Mouse (Mus musculus) heart, embryonic 15.5 days (tissue): ENCODE results near the gene Fbxw9. TPM values are rescaled to one million over a fixed set of nuclear protein-coding genes. Genes with fewer than 3 reads are reported as not detected.
A peak's percentile ranks its signal among the peaks of the same experiment; 100 is the strongest.
"Not testable (repeated sequence)": the region's sequence is repeated elsewhere in the genome, so short reads cannot be mapped to it uniquely, and the experiment has no call there.

ENCODE experiments used
- ATAC-seq: fragments of 200-750 bp; cut with Nextera tagmentation; replicated peaks from 2 replicates; pipeline ENCODE4 v1.8.0; 2017; ENCODE audit warnings: low read depth, moderate TSS enrichment; ENCODE audit not compliant: insufficient number of reproducible peaks, insufficient read depth, low FRiP score
- H3K27ac ChIP-seq: fragments of 300-500 bp; sonication (generic); 2 replicates; pipeline ENCODE4 v1.5.1; 2015; ENCODE audit warnings: mild to moderate bottlenecking, inconsistent platforms
- H3K27me3 ChIP-seq: fragments of 300-500 bp; sonication (generic); 2 replicates; pipeline ENCODE4 v1.6.1; 2015; ENCODE audit warnings: inconsistent platforms
- H3K36me3 ChIP-seq: fragments of 300-500 bp; sonication (generic); 2 replicates; pipeline ENCODE4 v1.6.1; 2015; ENCODE audit warnings: mild to moderate bottlenecking, inconsistent platforms
- H3K4me1 ChIP-seq: fragments of 300-500 bp; sonication (generic); replicated peaks from 2 replicates; pipeline ENCODE4 v1.6.1; 2015; ENCODE audit warnings: inconsistent platforms
- H3K4me2 ChIP-seq: fragments of 300-500 bp; sonication (generic); 2 replicates; pipeline ENCODE4 v1.6.1; 2015; ENCODE audit warnings: inconsistent platforms, mild to moderate bottlenecking, moderate library complexity
- H3K4me3 ChIP-seq: fragments of 300-500 bp; sonication (generic); 2 replicates; pipeline ENCODE4 v1.5.1; 2015; ENCODE audit warnings: mild to moderate bottlenecking, inconsistent platforms
- H3K9ac ChIP-seq: fragments of 300-500 bp; sonication (generic); 2 replicates; pipeline ENCODE4 v1.6.1; 2015; ENCODE audit warnings: mild to moderate bottlenecking, inconsistent platforms
- H3K9me3 ChIP-seq: fragments of 300-500 bp; sonication (generic); replicated peaks from 2 replicates; pipeline ENCODE4 v1.6.1; 2016; ENCODE audit warnings: inconsistent platforms
- WGBS: fragments of 180-500 bp; shearing (Covaris S2); methylation state at CpG from one replicate; pipeline ENCODE4 v1.1.7; 2015; ENCODE audit warnings: mixed read lengths; 5-methylcytosine and 5-hydroxymethylcytosine counted together
- polyA plus RNA-seq: library from polyadenylated mRNA; unstranded; fragments of >200 nt; fragmentation: Nextera tagmentation; extraction: Ambion mirVana; gene quantifications from 2 replicates; pipeline ENCODE4 v1.2.1, GENCODE M21; 2015

Gene Fbxw9
- polyA plus RNA-seq, 1 experiment from 2014 or later, result 15.4 TPM

GRCm38 (mm10) chr8:85074167-85074566 is 14.3 kb downstream of the Fbxw9 start:
- Histone ChIP-seq H3K4me1 (peaks cover 16% of the 10 kb centered on the region), H3K4me2 (no peak overlapping the region), H3K4me3 (no peak overlapping the region), H3K9me3 (no peaks in the 10 kb centered on the region), H3K27ac (no peak overlapping the region), H3K9ac (no peak overlapping the region), H3K27me3 (no peaks in the 10 kb centered on the region), H3K36me3 (peaks cover 36% of the 10 kb centered on the region)
- ATAC-seq, result no peak
- 83% methylated on average over 10 of the region's 10 CpGs for WGBS

- Histone ChIP-seq H3K4me1 (peaks cover 20% of the 10 kb centered on the region), H3K4me3 (no peak overlapping the region), H3K36me3 (peaks cover 36% of the 10 kb centered on the region), H3K27ac (no peak overlapping the region), H3K27me3 (no peaks in the 10 kb centered on the region), H3K4me2 (no peak overlapping the region), H3K9me3 (no peaks in the 10 kb centered on the region), H3K9ac (no peak overlapping the region)
- 89% methylated on average over 10 of the region's 10 CpGs for WGBS
- no peak for ATAC-seq
Observed at GRCm38 (mm10) chr8:85074617-85075016, 14.8 kb downstream of the Fbxw9 start.

GRCm38 (mm10) chr8:85076001-85076400 is 16.1 kb downstream of the Fbxw9 start:
- Histone ChIP-seq H3K9ac (no peak overlapping the region), H3K4me1 (peaks cover 25% of the 10 kb centered on the region), H3K4me3 (no peak overlapping the region), H3K36me3 (peaks cover 36% of the 10 kb centered on the region), H3K27me3 (no peaks in the 10 kb centered on the region), H3K4me2 (no peak overlapping the region), H3K27ac (no peak overlapping the region), H3K9me3 (no peaks in the 10 kb centered on the region)
- no peak for ATAC-seq
- 66% methylated on average over 9 of the region's 9 CpGs for WGBS

GRCm38 (mm10) chr8:85076993-85077392 is 17.1 kb downstream of the Fbxw9 start:
- Histone ChIP-seq H3K4me1 (peaks cover 32% of the 10 kb centered on the region), H3K4me2 (no peak overlapping the region), H3K36me3 (peaks cover 36% of the 10 kb centered on the region), H3K27me3 (no peaks in the 10 kb centered on the region), H3K27ac (no peak overlapping the region), H3K4me3 (no peak overlapping the region), H3K9me3 (no peaks in the 10 kb centered on the region), H3K9ac (no peak overlapping the region)
- no peak for ATAC-seq
- 0% methylated on average over 2 of the region's 2 CpGs for WGBS

- Histone ChIP-seq H3K4me2 (peak overlapping the region; percentile 96), H3K36me3 (peaks cover 24% of the 10 kb centered on the region), H3K4me1 (peaks cover 39% of the 10 kb centered on the region), H3K27ac (peak overlapping the region; percentile 85), H3K9ac (peak overlapping the region; percentile 90), H3K4me3 (peak overlapping the region; percentile 88), H3K9me3 (no peaks in the 10 kb centered on the region), H3K27me3 (no peaks in the 10 kb centered on the region)
- no peak for ATAC-seq
- whole genome bisulfite sequencing, result under 1% methylated on average over 25 of the region's 25 CpGs
Observed at GRCm38 (mm10) chr8:85080214-85080531, 20.3 kb downstream of the Fbxw9 start.

GRCm38 (mm10) chr8:85080532-85081215 is 20.8 kb downstream of the Fbxw9 start, which contains the start of gene Wdr83os:
Gene Wdr83os, plus strand, starts transcription at chr8:85080740.
- peak within 1 kb of the TSS; percentile 85 for H3K27ac ChIP-seq
- ATAC-seq, result peak; percentile 14; the same call in 1 of the 2 replicates
- WGBS, result under 1% methylated on average over 30 of the region's 30 CpGs
- peak within 1 kb of the TSS; percentile 96 for H3K4me2 ChIP-seq
- peak within 1 kb of the TSS; percentile 88 for H3K4me3 ChIP-seq
- peaks cover 24% of the 10 kb centered on the region for H3K36me3 ChIP-seq
- H3K9ac ChIP-seq, result peak within 1 kb of the TSS; percentile 90
- H3K27me3 ChIP-seq, result no peaks in the 10 kb centered on the region
- no peaks in the 10 kb centered on the region for H3K9me3 ChIP-seq
- H3K4me1 ChIP-seq, result peaks cover 39% of the 10 kb centered on the region

- peak within 1 kb of the TSS; percentile 88 for H3K4me3 ChIP-seq
- peaks cover 39% of the 10 kb centered on the region for H3K4me1 ChIP-seq
- WGBS, result under 1% methylated on average over 9 of the region's 9 CpGs
- H3K27me3 ChIP-seq, result no peaks in the 10 kb centered on the region
- peak within 1 kb of the TSS; percentile 96 for H3K4me2 ChIP-seq
- peak within 1 kb of the TSS; percentile 85 for H3K27ac ChIP-seq
- no peaks in the 10 kb centered on the region for H3K9me3 ChIP-seq
- peaks cover 20% of the 10 kb centered on the region; the same call in 1 of the 2 replicates for H3K36me3 ChIP-seq
- peak; percentile 45 for ATAC-seq
- H3K9ac ChIP-seq, result peak within 1 kb of the TSS; percentile 90
Observed at GRCm38 (mm10) chr8:85081216-85081555, 21.3 kb downstream of the Fbxw9 start, which contains the start of gene Wdr83. Gene Wdr83, minus strand, starts transcription at chr8:85081306.

GRCm38 (mm10) chr8:85082169-85082568 is 22.3 kb downstream of the Fbxw9 start:
- not testable (repeated sequence) for H3K27me3 ChIP-seq, H3K9ac ChIP-seq, H3K27ac ChIP-seq, H3K4me2 ChIP-seq, ATAC-seq, H3K9me3 ChIP-seq
- Histone ChIP-seq H3K36me3 (peaks cover 21% of the 10 kb centered on the region; the same call in 1 of the 2 replicates), H3K4me1 (peaks cover 39% of the 10 kb centered on the region), H3K4me3 (0 out of 2 replicates have a peak overlapping the region, but pooled peaks have one; percentile 91)
- 77% methylated on average over 4 of the region's 4 CpGs for WGBS

GRCm38 (mm10) chr8:85083108-85083813 is 23.4 kb downstream of the Fbxw9 start, which contains the start of gene Man2b1:
Gene Man2b1, plus strand, starts transcription at chr8:85083270.
- H3K36me3 ChIP-seq, result peaks cover 22% of the 10 kb centered on the region; the same call in 1 of the 2 replicates

GRCm38 (mm10) chr8:85084633-85085032 is 24.8 kb downstream of the Fbxw9 start:
- H3K9me3 ChIP-seq, result no peaks in the 10 kb centered on the region
- ATAC-seq, result no peak
- 79% methylated on average over 8 of the region's 8 CpGs for WGBS
- H3K27me3 ChIP-seq, result no peaks in the 10 kb centered on the region
- H3K4me1 ChIP-seq, result peaks cover 32% of the 10 kb centered on the region
- no peak overlapping the region for H3K4me2 ChIP-seq
- peaks cover 23% of the 10 kb centered on the region; the same call in 1 of the 2 replicates for H3K36me3 ChIP-seq
- no peak overlapping the region for H3K9ac ChIP-seq
- no peak overlapping the region for H3K4me3 ChIP-seq
- no peak overlapping the region for H3K27ac ChIP-seq

More at GRCm38 (mm10) chr8:85083108-85083813, 23.4 kb downstream of the Fbxw9 start, which contains the start of gene Man2b1:
- Histone ChIP-seq H3K27me3 (no peaks in the 10 kb centered on the region), H3K4me1 (peaks cover 39% of the 10 kb centered on the region), H3K27ac (peak within 1 kb of the TSS; percentile 65), H3K4me2 (peak within 1 kb of the TSS; percentile 91), H3K4me3 (peak within 1 kb of the TSS; percentile 91), H3K9me3 (no peaks in the 10 kb centered on the region), H3K9ac (peak within 1 kb of the TSS; percentile 81)
- WGBS, result under 1% methylated on average over 30 of the region's 30 CpGs
- peak; percentile 85 for ATAC-seq

GRCm38 (mm10) chr8:85086238-85086637 is 26.4 kb downstream of the Fbxw9 start:
- WGBS, result 76% methylated on average over 3 of the region's 3 CpGs

More at GRCm38 (mm10) chr8:85086238-85086637, 26.4 kb downstream of the Fbxw9 start:
- Histone ChIP-seq H3K9ac (no peak overlapping the region), H3K27me3 (no peaks in the 10 kb centered on the region), H3K9me3 (no peaks in the 10 kb centered on the region), H3K4me2 (no peak overlapping the region), H3K36me3 (peaks cover 23% of the 10 kb centered on the region; the same call in 1 of the 2 replicates), H3K4me1 (peaks cover 24% of the 10 kb centered on the region), H3K27ac (no peak overlapping the region), H3K4me3 (no peak overlapping the region)
- ATAC-seq, result no peak
